Comparison of ENCODE assay signal across 18 mouse cellular contexts in the genomic region with DNA sequence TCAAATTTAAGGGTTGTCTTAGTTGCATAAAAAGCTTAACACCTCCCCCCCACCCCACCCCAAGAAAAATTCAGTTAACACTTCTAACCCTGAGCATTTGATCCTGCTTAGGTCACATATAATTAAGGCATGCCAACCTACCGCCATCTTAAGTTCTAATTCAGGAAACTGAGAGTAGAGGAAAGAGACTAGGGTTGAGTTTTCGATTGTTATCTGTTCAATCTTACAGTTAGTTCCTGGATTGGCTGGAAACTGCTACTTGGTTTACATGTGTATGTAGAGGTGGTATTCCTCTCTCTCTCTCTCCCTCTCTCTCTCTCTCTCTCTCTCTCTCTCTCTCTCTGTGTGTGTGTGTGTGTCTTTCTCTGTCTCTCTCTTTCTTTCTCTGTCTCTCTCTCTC. TPM values are rescaled to one million over a fixed set of nuclear protein-coding genes. Genes with fewer than 3 reads are reported as not detected.
DNase-seq lines count a peak whose midpoint lies in the region; ATAC-seq and TF ChIP-seq lines count a peak whose summit lies in the region.
"Had no signal": no experiment of that assay in that cellular context is flagged by ENCODE, and none has a peak within 500 bp of the region (broad histone marks: within the 10 kb centered on the region; RNA-seq: fewer than 3 reads in every experiment).

No protein-coding gene starts in this region.

- no peak for DNase-seq in forebrain, postnatal 0 days
- no peak for DNase-seq in heart, postnatal 4 days
- DNase-seq in 416B (ENCODE audit: low read depth): peak; percentile 78
- DNase-seq in testis, postnatal 10 days (ENCODE audit: low spot score): no peak
- DNase-seq in right cerebral cortex, adult 18-20 months: no peak
- DNase-seq: cerebellum, adult 11 months; lung, postnatal 14 days; thymus, postnatal 14 days had no signal

- H3K27ac ChIP-seq in forebrain, postnatal 0 days (ENCODE audit: low read depth, low read length): no peak overlapping the region
- H3K27ac ChIP-seq in forebrain, embryonic 16.5 days (ENCODE audit: low read length): no peak overlapping the region
- H3K27ac ChIP-seq in heart, embryonic 16.5 days (ENCODE audit: low read length): peak overlapping the region; percentile 41
- peak overlapping the region; percentile 75; the same call in 1 of the 2 replicates for H3K27ac ChIP-seq in embryonic facial prominence, embryonic 15.5 days (replicated peaks)

- no peak for TF ChIP-seq CTCF in forebrain, postnatal 0 days (IDR thresholded peaks at IDR 0.05; ENCODE audit: low read depth)

- H3K36me3 ChIP-seq in forebrain, postnatal 0 days (ENCODE audit: insufficient read depth): no peaks in the 10 kb centered on the region
- H3K36me3 ChIP-seq in forebrain, embryonic 16.5 days (ENCODE audit: control insufficient read depth, insufficient read depth): no peaks in the 10 kb centered on the region
- no peaks in the 10 kb centered on the region for H3K36me3 ChIP-seq in heart, embryonic 16.5 days (ENCODE audit: control insufficient read depth, insufficient read depth)
- no peaks in the 10 kb centered on the region for H3K36me3 ChIP-seq in embryonic facial prominence, embryonic 15.5 days
- H3K36me3 ChIP-seq: neural tube, embryonic 15.5 days had no signal

- 79% methylated on average over 2 of the region's 2 CpGs for WGBS in forebrain, postnatal 0 days
- WGBS in forebrain, embryonic 16.5 days: 87% methylated on average over 2 of the region's 2 CpGs
- WGBS in heart, embryonic 16.5 days: 60% methylated on average over 2 of the region's 2 CpGs
- 46% methylated on average over 2 of the region's 2 CpGs for WGBS in embryonic facial prominence, embryonic 15.5 days

- peaks cover 18% of the 10 kb centered on the region for H3K4me1 ChIP-seq in forebrain, postnatal 0 days (ENCODE audit: insufficient read depth)
- peaks cover 18% of the 10 kb centered on the region for H3K4me1 ChIP-seq in forebrain, embryonic 16.5 days (replicated peaks; ENCODE audit: control insufficient read depth, insufficient read depth, low read length)
- peaks cover 39% of the 10 kb centered on the region for H3K4me1 ChIP-seq in heart, embryonic 16.5 days (ENCODE audit: control insufficient read depth, insufficient read depth, low read length)
- peaks cover 27% of the 10 kb centered on the region for H3K4me1 ChIP-seq in embryonic facial prominence, embryonic 15.5 days

- ATAC-seq in forebrain, postnatal 0 days: no peak
- ATAC-seq in forebrain, embryonic 16.5 days: no peak
- ATAC-seq in heart, embryonic 16.5 days (replicated peaks; ENCODE audit: extremely low read depth, insufficient read depth, low FRiP score): no peak
- ATAC-seq in embryonic facial prominence, embryonic 15.5 days (ENCODE audit: insufficient number of reproducible peaks, low FRiP score, low TSS enrichment, low read depth): no peak
- ATAC-seq: hindbrain, postnatal 0 days had no signal

- no peaks in the 10 kb centered on the region for H3K27me3 ChIP-seq in forebrain, postnatal 0 days (ENCODE audit: insufficient read depth, low read length)
- 0 out of 2 replicates have a peak, but pooled peaks cover 3% of the 10 kb centered on the region for H3K27me3 ChIP-seq in forebrain, embryonic 16.5 days (replicated peaks; ENCODE audit: control insufficient read depth, insufficient read depth, low read length)
- no peaks in the 10 kb centered on the region for H3K27me3 ChIP-seq in heart, embryonic 16.5 days (ENCODE audit: control insufficient read depth, insufficient read depth, low read length)
- H3K27me3 ChIP-seq in embryonic facial prominence, embryonic 15.5 days: no peaks in the 10 kb centered on the region

- H3K4me2 ChIP-seq in forebrain, postnatal 0 days (ENCODE audit: low read depth): peak overlapping the region; percentile 57; the same call in 1 of the 2 replicates
- no peak overlapping the region for H3K4me2 ChIP-seq in forebrain, embryonic 16.5 days (ENCODE audit: low read length)
- peak overlapping the region; percentile 53 for H3K4me2 ChIP-seq in heart, embryonic 16.5 days (ENCODE audit: low read depth, low read length)
- H3K4me2 ChIP-seq in embryonic facial prominence, embryonic 15.5 days (replicated peaks): 0 out of 2 replicates have a peak overlapping the region, but pooled peaks have one; percentile 41

- H3K9me3 ChIP-seq in forebrain, postnatal 0 days (ENCODE audit: low read length): no peaks in the 10 kb centered on the region
- H3K9me3 ChIP-seq in forebrain, embryonic 16.5 days (ENCODE audit: control insufficient read depth, low read length): no peaks in the 10 kb centered on the region
- H3K9me3 ChIP-seq in heart, embryonic 16.5 days (replicated peaks; ENCODE audit: control insufficient read depth, low read length): no peaks in the 10 kb centered on the region
- no peaks in the 10 kb centered on the region for H3K9me3 ChIP-seq in embryonic facial prominence, embryonic 15.5 days (replicated peaks)
- H3K9me3 ChIP-seq: neural tube, embryonic 15.5 days had no signal

- no peak overlapping the region for H3K9ac ChIP-seq in forebrain, postnatal 0 days
- H3K9ac ChIP-seq in forebrain, embryonic 16.5 days (replicated peaks; ENCODE audit: low read depth, low read length): no peak overlapping the region
- no peak overlapping the region for H3K9ac ChIP-seq in heart, embryonic 16.5 days (ENCODE audit: low read length)
- H3K9ac ChIP-seq in embryonic facial prominence, embryonic 15.5 days: no peak overlapping the region
- H3K9ac ChIP-seq: neural tube, embryonic 15.5 days had no signal

- no peak overlapping the region for H3K4me3 ChIP-seq in forebrain, postnatal 0 days (ENCODE audit: low read depth, low read length)
- H3K4me3 ChIP-seq in forebrain, embryonic 16.5 days (replicated peaks; ENCODE audit: low read length): no peak overlapping the region
- H3K4me3 ChIP-seq in heart, embryonic 16.5 days (ENCODE audit: low read length): no peak overlapping the region
- no peak overlapping the region for H3K4me3 ChIP-seq in embryonic facial prominence, embryonic 15.5 days (replicated peaks)

RNA-seq across cellular contexts. Expression of gene Samd13, which starts 2.3 kb away (rescaled TPM):
- 0.33 TPM in 1 of 2 replicates, not detected in the other for total RNA-seq in forebrain, postnatal 0 days (2014; rRNA removed)
- 0.14 and 0.57 TPM in 2 replicates for polyA plus RNA-seq in forebrain, postnatal 0 days (2015; fragmentation: Nextera tagmentation; extraction: Ambion mirVana)
- 0.63 and 0.83 TPM in 2 replicates for polyA plus RNA-seq in forebrain, embryonic 16.5 days (2015; fragmentation: Nextera tagmentation; extraction: Ambion mirVana)
- polyA plus RNA-seq in heart, embryonic 16.5 days (2015; fragmentation: Nextera tagmentation; extraction: Ambion mirVana): 2.2 and 2.4 TPM in 2 replicates
- 1 to 10 TPM; 1.3 to 1.8 TPM for total RNA-seq in heart, postnatal 4 days (2021)
- 1.2 and 1.4 TPM in 2 replicates for polyA plus RNA-seq in embryonic facial prominence, embryonic 15.5 days (2015; fragmentation: Nextera tagmentation; extraction: Ambion mirVana)
- total RNA-seq: liver, adult 2 months had no signal
- polyA plus RNA-seq: liver, adult 2 months had no signal

RNA-seq across cellular contexts. Expression of gene 4930503B20Rik, which starts 32.0 kb away (rescaled TPM):
- total RNA-seq in forebrain, postnatal 0 days (2014; rRNA removed): not detected in 2 replicates
- polyA plus RNA-seq in forebrain, postnatal 0 days (2015; fragmentation: Nextera tagmentation; extraction: Ambion mirVana): 0.12 TPM in 1 of 2 replicates, not detected in the other
- not detected in 2 replicates for polyA plus RNA-seq in forebrain, embryonic 16.5 days (2015; fragmentation: Nextera tagmentation; extraction: Ambion mirVana)
- 0.17 and 0.28 TPM in 2 replicates for polyA plus RNA-seq in heart, embryonic 16.5 days (2015; fragmentation: Nextera tagmentation; extraction: Ambion mirVana)
- total RNA-seq in heart, postnatal 4 days (2021): under 1 TPM; 0.14 TPM
- polyA plus RNA-seq in embryonic facial prominence, embryonic 15.5 days (2015; fragmentation: Nextera tagmentation; extraction: Ambion mirVana): 0.23 and 0.24 TPM in 2 replicates
- total RNA-seq: adrenal gland, adult 18-20 months; hindbrain, postnatal 0 days; liver, adult 2 months had no signal
- polyA plus RNA-seq: embryonic facial prominence, embryonic 11.5 days; forebrain, embryonic 11.5 days; hindbrain, postnatal 0 days; liver, adult 2 months; neural tube, embryonic 15.5 days; stomach, embryonic 14.5 days had no signal

Comparison
In these comparisons a context has a peak if more than half of its experiments do, and no peak if none do; other contexts are left out.
1. H3K27ac ChIP-seq: peak in heart, embryonic 16.5 days (single experiment) and embryonic facial prominence, embryonic 15.5 days (single experiment); none in forebrain, postnatal 0 days (single experiment) and forebrain, embryonic 16.5 days (single experiment).